Mouse (Mus musculus) liver, postnatal 0 days (tissue): Measurements from ENCODE around the gene Scamp3.

ENCODE experiments used
- CTCF ChIP-seq: sonication (generic); IDR thresholded peaks from 2 replicates; pipeline ENCODE4 v1.5.1; 2016; ENCODE audit warnings: antibody characterized with exemption, low read depth
- EP300 ChIP-seq: IDR thresholded peaks from 2 replicates; pipeline ENCODE4 v1.6.1; 2016; ENCODE audit warnings: antibody characterized with exemption, low read depth, mild to moderate bottlenecking

- TF ChIP-seq EP300 (no peak), CTCF (no peak)
Measured at GRCm38 (mm10) chr3:89206695-89207094, 29.4 kb downstream of the Scamp3 start.
